Mouse (Mus musculus): Measurements from ENCODE around the gene Kcnk16.

Gene Kcnk16

DNA sequence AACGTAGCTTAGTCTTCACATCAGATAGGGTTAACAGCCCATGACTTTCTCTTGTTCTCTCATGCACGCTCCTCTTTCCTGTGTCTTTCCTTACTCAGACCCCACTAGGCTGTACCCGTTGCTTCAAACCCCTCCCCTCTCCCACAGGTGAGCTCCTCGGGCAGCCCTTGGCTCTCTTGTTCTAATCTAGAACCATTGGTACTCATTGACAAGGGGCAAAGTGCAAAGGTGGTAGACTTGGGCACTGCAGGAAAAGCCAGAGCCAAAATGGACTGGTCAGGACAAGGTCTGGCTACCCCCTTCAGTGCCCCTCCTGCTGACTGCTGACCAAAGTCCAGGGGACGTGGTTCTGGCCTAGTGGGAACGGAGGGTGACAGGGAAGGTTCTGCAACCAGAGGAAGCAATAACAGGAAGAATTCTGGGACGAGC is 38.9 kb downstream of the Kcnk16 start:
- DNase-seq, result no peak

- DNase-seq, result no peak
Observed at GRCm38 (mm10) chr14:20229437-20229836, 39.6 kb downstream of the Kcnk16 start.

DNA sequence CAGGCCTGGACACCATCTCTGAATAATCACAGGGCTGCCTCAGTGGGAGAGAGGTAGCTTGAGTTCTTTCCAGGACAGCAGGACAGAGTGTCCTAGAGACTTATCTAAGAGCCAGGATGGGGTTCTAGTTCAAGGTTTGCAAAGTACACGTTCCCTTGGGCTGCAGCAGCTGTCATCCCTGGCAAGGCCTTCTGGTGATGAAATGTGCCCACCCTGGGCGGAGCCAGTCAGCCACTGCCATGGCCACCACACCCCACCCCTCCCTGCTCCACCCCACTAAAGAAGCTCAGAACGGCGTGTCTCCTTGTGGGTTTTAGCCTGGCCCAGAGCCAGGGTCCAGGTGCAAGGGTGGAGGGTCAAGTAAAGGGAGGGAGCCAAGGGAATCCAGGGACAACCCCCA is 40.7 kb downstream of the Kcnk16 start:
- no peak for DNase-seq

DNA sequence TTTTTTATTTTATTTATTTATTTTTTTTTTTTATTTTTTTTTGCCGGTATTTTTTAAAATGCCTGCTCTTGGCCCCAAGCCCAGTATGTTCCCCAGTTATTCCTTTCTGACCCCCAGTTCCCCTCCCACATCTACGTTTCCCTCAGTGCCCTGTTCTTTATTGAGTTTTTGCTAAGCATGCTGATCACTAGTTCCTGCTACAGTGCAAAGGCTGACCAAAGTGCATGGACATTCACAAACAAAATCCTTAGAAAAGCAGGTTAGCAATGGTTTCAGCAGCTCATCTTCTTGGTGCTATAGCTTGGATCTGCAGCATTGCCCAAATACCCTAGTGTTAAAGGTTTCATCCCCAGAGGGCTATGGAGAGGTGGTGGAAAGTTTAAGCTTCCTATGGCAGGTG is 42.0 kb downstream of the Kcnk16 start:
- no peak for DNase-seq

GRCm38 (mm10) chr14:20226488-20226887 is 42.5 kb downstream of the Kcnk16 start:
- DNase-seq, result no peak

GRCm38 (mm10) chr14:20225525-20225924 is 43.5 kb downstream of the Kcnk16 start:
- no peak for DNase-seq

DNA sequence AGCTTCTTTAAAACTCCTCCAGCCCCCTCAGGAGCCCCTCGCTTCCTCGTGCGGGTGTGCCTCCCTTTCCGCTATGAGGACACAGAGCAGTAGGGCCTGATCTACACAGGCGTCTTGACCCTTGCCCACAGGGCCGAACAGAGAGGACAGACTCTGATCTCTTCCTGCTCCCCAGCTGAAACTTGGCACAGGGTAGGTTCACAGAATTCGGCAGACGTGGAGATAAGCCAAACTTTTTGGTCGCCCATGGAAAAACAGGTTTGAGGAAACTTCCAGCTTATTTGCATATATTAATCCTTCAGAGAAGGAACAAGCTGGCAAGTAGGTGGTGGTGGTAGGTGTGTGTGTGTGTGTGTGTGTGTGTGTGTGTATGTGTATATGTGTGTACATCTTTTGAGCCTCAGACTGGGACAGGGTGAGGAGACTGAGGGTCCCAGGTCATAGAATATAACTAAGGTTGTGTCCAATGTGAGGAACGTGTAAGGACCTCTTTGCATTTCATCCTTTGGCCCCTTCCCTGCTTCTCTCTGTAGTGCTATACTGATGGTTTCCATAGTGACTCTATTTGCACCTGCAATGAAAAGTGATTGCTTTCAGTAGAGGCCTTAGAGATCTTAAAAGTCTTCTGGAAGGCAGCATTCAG is 44.3 kb downstream of the Kcnk16 start:
- DNase-seq, result no peak

DNA sequence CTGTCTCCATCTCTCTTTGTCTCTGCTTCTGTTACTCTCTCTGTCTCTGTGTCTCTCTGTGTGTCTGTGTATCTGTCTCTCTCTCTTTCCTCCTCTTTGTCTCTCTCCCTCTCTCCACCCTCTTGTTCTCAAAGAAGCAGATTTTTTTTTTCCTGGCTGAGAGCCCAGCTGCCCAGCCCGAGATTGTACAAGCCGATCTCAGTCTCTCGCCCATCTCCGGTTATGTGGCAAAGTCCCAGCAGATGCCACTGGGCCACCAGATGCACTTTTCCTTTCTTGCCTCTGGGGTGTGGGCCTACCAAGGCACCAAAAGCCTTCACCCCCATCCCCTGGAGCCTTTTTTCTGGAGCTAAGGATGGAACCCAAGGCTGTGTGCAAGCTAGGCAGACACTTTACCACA is 44.8 kb downstream of the Kcnk16 start:
- no peak for DNase-seq

DNA sequence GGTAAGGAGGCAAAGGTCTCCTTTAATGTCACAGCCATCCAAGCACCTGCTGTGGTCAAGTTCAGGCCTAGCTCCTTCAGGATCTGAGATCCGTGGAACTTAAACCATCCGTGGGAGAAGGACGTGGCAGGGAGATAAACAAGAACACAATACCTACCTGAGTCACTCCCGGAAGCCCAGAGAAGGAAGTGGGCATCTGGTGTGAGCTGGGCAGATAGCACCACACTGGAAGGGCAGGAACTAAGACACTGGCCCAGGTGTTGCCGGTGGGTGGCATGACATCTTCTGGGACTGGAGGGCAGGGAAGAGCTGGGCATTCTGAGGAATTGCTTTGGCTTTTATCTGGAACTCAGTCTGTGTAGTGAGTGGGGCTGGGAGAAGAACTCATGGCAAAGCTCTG is 45.7 kb downstream of the Kcnk16 start:
- DNase-seq, result no peak

DNA sequence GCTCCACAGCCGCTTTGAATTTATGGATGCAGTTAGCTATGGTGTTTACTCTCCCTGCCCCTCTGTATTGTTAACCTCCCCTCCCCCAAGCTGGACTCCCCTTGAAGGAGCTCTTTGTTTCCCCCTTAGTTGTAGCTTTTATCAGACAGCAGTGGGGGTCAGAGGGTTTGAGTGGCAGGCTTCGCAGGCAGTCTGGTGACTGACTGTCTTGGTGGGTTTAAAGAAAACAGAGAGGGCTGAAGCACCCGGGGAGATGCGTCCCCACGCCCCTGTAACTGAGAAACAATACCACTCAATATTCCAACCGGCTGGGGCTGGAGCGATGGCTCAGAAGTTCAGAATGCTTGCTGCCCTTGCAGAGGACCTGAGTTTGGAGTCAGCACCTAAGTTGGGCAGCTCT is 47.9 kb downstream of the Kcnk16 start:
- DNase-seq, result no peak

- DNase-seq, result no peak
Observed at GRCm38 (mm10) chr14:20219849-20220248, 49.1 kb downstream of the Kcnk16 start.

DNA sequence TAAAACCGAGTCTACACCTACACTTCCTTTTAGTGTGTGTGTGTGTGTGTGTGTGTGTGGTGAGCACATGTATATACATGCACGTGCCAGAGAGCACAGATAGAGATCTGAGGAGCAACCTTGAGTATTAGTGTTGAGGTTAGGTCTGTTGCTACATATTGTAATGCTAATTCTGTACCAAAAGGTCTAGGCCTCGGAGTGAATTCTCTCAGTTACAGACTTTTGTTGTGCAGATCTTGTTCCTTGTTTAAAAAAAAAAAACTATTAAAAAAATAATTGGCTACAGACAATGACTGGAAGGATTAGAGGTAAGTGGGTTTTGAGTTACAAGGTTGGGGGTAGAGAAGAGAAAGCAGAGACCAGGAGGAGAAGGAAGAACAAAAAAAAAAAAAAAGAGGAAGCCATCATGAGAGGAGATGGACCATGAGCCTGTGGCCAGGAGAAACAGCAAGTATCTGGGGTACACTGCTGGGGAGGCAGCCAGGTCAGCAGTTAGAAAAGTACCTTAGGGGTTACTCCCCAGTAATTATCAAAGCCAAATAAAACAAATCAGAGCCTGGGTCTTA is 51.6 kb downstream of the Kcnk16 start:
- no peak for DNase-seq

DNA sequence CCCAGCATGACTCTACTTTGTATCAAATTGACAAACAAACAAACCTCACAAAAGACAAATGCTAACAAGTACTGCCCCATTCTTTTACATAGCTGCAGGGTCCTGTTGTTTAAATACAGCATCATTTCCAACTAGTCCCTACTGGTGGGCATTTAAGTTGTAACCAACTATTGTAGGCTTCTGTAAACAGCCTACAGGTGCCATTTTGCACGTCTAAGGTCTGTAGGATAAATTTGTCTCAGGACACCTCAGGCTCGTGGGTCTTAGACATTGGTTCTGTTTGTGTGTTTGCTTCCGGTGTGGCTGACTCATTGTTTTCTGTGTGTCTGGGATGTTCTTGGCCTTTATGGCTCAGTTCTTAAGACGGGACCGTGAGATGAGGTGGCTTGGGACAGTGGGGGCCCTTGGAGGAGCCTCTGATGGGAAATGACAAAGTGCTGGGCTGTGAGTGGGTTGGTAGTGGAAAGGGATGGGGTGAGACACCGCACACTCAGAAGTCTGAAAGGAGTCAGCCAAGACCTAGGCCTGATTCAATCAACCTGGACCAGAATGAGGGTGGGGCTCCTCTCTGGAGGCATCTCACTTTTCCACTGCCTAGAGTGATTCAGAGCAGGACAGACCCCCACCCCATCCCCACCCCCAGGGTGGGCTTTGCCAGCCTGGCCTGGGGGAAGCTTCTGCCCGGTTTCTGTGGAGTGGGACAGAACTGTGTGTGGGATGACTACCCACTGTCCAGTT is 52.3 kb downstream of the Kcnk16 start:
- DNase-seq, result no peak

DNA sequence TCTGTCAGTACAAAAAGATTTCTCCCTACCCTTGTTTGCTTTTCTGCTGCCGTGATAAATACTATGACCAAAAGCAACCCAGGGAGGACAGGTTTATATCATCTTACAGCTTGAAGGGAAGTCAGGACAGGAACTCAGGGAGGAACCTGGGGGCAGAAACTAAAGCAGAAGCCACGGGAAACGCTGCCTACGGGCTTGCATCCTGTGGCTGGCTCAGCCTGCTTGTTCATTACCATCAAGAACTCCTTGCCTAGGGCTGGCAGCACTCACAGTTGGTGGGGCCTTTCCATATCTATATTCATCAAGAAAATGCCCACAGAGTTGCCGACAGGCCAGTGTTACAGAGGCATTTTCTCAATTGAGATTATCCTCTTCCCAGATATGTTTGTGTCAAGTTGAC is 53.2 kb downstream of the Kcnk16 start:
- DNase-seq, result no peak

DNA sequence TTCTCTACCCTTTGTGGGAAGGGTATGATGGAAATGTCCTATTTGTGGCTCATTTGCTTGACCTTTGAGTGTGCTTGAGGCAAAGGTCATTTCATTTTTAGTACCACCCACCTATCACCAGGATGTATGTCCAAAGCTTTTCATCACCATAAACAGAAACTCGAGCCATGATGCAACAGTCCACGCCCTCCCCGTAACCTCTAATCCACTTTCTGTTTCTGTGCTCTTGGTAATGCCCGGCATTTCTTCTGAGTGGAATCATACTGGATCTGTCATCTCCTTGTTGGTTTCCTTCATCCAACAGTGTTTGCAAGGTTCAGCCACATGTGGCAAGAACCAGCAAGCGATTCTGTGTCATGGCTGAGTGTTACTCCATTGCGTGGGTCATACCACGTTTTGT is 54.9 kb downstream of the Kcnk16 start:
- DNase-seq, result no peak

DNA sequence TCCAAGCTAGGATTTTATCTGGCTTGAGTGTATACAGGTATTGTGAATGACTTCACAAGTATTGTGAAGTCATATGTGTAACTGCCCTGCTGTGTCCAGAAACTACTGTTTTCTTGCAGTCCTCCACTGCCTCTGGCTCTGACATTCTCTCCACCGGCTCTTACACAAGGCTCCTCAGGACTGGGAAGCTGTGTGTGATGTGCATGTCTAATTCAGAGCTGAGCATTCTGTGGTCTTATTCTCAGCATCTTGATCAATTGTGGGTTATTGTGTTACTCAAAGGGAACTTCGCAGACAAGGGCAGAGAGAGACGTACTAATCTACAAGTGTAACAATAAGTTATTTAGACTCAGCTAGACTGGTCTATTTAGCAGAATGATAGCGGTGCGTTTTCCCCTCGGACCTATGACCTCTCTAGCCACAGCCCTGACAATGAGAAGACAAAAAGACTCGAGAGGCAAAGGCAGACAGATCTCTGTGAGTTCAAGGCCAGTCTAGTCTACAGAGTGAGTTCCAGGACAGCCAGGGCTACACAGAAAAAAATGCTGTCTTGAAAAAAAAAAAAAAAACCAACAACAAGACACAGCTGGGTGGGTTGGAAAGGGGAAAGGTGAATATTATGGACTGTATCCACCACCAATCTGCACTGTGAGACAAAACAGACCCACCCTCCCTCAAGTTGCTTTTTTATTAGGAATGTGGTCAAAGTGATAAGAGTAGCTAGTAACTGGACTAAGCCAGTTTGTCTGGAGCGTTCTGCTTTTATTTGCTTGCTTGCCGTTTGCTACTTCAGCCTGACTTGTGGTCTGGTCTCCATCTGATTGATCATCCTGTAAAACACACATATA is 57.0 kb downstream of the Kcnk16 start:
- DNase-seq, result no peak
